Mouse (Mus musculus) heart, embryonic 14.5 days (tissue): Measurements from ENCODE around the gene A330070K13Rik. TPM values are rescaled to one million over a fixed set of nuclear protein-coding genes. Genes with fewer than 3 reads are reported as not detected.

ENCODE experiments used
- ATAC-seq: fragments of 200-750 bp; cut with Nextera tagmentation; 2 replicates; pipeline ENCODE4 v1.8.0; 2017; ENCODE audit warnings: low read depth, moderate TSS enrichment; ENCODE audit not compliant: insufficient number of reproducible peaks, insufficient read depth, low FRiP score
- H3K27ac ChIP-seq, 2 experiments: fragments of 200-500 bp in 1 of 2; fragments of 300-500 bp in 1 of 2; sonication (generic) in 1 of 2; replicated peaks in 1 of 2; 2 replicates each; pipeline ENCODE4 v1.5.1; 2012 to 2014; ENCODE audit warnings: low read depth in 2 of 2, low read length in 2 of 2, control low read depth in 1 of 2, mild to moderate bottlenecking in 1 of 2, mixed read lengths in 1 of 2; ENCODE audit not compliant: control insufficient read depth in 1 of 2, insufficient read depth in 1 of 2
- H3K27me3 ChIP-seq: fragments of 300-500 bp; sonication (generic); 2 replicates; pipeline ENCODE4 v1.6.1; 2014; ENCODE audit warnings: mild to moderate bottlenecking, low read length, control low read depth; ENCODE audit not compliant: control insufficient read depth, insufficient read depth
- H3K36me3 ChIP-seq: fragments of 300-500 bp; sonication (generic); 2 replicates; pipeline ENCODE4 v1.6.1; 2014; ENCODE audit warnings: mild to moderate bottlenecking, control low read depth, low read length, mixed read lengths; ENCODE audit not compliant: control insufficient read depth, insufficient read depth
- H3K4me1 ChIP-seq, 2 experiments: fragments of 200-500 bp in 1 of 2; fragments of 300-500 bp in 1 of 2; sonication (generic) in 1 of 2; 2 replicates each; pipeline ENCODE4 v1.6.1; 2012 to 2014; ENCODE audit warnings: low read length in 2 of 2, control low read depth in 1 of 2, mixed read lengths in 1 of 2; ENCODE audit not compliant: control insufficient read depth in 2 of 2, insufficient read depth in 2 of 2
- H3K4me2 ChIP-seq: fragments of 300-500 bp; sonication (generic); 2 replicates; pipeline ENCODE4 v1.6.1; 2014; ENCODE audit warnings: mild to moderate bottlenecking, low read length
- H3K4me3 ChIP-seq, 2 experiments: fragments of 200-500 bp in 1 of 2; fragments of 300-500 bp in 1 of 2; sonication (generic) in 1 of 2; 2 replicates each; pipeline ENCODE4 v1.5.1; 2012 to 2014; ENCODE audit warnings: low read length in 2 of 2, mild to moderate bottlenecking in 2 of 2, control low read depth in 1 of 2, low read depth in 1 of 2, moderate library complexity in 1 of 2; ENCODE audit not compliant: control insufficient read depth in 1 of 2, insufficient read depth in 1 of 2
- H3K9ac ChIP-seq: fragments of 300-500 bp; sonication (generic); 2 replicates; pipeline ENCODE4 v1.6.1; 2014; ENCODE audit warnings: mild to moderate bottlenecking, low read length
- H3K9me3 ChIP-seq: fragments of 300-500 bp; sonication (generic); 2 replicates; pipeline ENCODE4 v1.6.1; 2016; ENCODE audit warnings: low read length, control low read depth; ENCODE audit not compliant: control insufficient read depth
- WGBS: fragments of 180-500 bp; shearing (Covaris S2); extraction: QIAGEN DNeasy Blood & Tissue Kit; methylation state at CpG from one replicate; pipeline ENCODE4 v1.1.7; 2014; 5-methylcytosine and 5-hydroxymethylcytosine counted together
- polyA plus RNA-seq: library from polyadenylated mRNA; unstranded; fragments of >200 nt; fragmentation: Nextera tagmentation; extraction: Ambion mirVana; gene quantifications from 2 replicates; pipeline ENCODE4 v1.2.1, GENCODE M21; 2014

A330070K13Rik gene
- not detected in 2 replicates for polyA plus RNA-seq

DNA sequence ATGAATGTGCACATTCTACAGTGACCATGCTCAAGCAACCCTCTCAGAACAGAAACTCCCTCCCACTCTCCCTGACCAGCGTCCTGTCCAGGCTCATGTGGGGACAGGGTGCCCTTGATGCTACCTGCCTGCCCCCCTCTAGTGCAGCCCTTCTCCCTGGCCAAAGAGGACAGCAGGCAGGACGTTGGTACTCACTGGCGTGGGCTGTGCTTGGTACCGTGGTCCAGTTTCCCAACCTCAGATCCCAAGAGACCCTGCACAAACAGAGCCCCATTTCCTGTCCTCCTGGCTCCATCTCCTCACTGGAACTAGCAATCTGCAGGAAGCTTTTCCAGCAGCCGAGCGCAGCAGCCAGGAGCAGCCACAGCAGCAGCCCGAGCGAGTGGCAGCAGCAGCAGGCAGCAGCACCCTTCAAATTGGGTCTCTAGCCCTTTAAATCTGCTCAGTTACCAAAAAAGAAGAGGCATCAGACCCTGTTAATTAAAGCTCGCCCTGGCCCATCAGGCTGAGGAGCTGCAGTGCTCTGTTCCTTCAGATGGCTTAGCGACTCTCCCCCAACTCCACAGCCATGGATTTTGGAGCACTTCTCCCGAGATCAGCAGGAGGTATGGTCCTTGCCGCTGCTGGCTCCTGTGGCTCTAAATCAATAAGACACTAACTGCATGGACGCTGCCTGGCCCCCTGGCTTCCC, at the start of gene A330070K13Rik:
Gene A330070K13Rik, minus strand, starts transcription at position 410 of the 691 bp plus-strand sequence.
- Histone ChIP-seq H3K4me3 (no peak within 1 kb of the TSS), H3K27ac (no peak within 1 kb of the TSS), H3K4me2 (peak within 1 kb of the TSS; percentile 40)

DNA sequence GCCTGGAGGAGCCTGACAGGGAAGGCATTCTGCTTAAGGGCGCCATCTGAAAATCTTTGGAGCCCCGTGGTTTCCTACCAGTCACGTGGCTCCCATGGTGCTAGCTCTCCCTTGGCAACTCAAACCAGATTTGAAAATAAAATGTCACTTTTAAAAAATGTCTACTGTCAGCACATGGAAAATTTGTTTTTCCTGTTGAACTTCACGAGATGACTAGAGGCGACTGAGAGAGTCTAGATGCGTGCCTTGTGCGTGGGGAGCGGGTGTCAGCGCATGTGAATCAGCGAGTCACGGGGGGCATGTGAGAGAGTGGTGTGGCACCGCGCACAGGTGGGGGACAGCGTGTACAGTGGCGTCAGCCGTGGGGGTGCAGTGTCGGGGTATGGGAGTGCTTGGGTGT, 27.1 kb upstream of the A330070K13Rik start:
- H3K4me2 ChIP-seq = no peak overlapping the region
- no peak for ATAC-seq
- H3K9me3 ChIP-seq = peaks cover 6% of the 10 kb centered on the region
- no peak overlapping the region for H3K4me3 ChIP-seq
- H3K27me3 ChIP-seq = no peaks in the 10 kb centered on the region
- no peaks in the 10 kb centered on the region for H3K4me1 ChIP-seq
- no peaks in the 10 kb centered on the region for H3K36me3 ChIP-seq
- 90% methylated on average over 17 of the region's 17 CpGs for WGBS
- no peak overlapping the region for H3K9ac ChIP-seq
- no peak overlapping the region for H3K27ac ChIP-seq

More for the DNA sequence above, at the start of gene A330070K13Rik:
- no peaks in the 10 kb centered on the region for H3K9me3 ChIP-seq
- 0 out of 2 replicates have a peak, but pooled peaks cover 8% of the 10 kb centered on the region for H3K27me3 ChIP-seq
- no peaks in the 10 kb centered on the region for H3K36me3 ChIP-seq
- no peak for ATAC-seq
- WGBS = 10% methylated on average over 13 of the region's 13 CpGs
- H3K4me1 ChIP-seq = peaks cover 0 to 5% of the 10 kb centered on the region in 2 experiments; a peak in 1 of 4 replicates
- no peak within 1 kb of the TSS; the same call in 1 of the 2 replicates for H3K9ac ChIP-seq

DNA sequence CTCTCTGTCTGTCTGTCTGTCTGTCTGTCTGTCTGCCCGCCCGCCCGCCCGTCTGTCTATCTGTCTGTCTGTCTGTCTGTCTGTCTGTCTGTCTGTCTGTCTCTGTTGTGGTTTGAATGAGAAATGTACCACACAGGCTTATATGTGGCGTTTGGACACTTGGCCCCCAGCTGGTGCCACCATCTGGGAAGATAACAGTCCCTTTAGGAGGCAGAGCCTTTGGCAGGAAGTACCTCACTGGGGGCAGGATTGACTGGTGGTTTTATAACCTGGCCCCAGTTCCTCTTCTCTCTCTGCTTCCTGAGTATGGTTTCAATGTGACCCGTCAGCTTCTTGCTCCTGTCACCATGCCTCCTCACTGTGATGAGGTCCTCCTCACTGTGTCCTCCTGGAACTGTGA, 25.3 kb upstream of the A330070K13Rik start:
- ATAC-seq = no peak
- Histone ChIP-seq H3K27ac (no peak overlapping the region), H3K9me3 (peaks cover 6% of the 10 kb centered on the region), H3K36me3 (no peaks in the 10 kb centered on the region), H3K4me3 (no peak overlapping the region), H3K4me2 (no peak overlapping the region), H3K27me3 (no peaks in the 10 kb centered on the region), H3K4me1 (no peaks in the 10 kb centered on the region), H3K9ac (no peak overlapping the region)
- 89% methylated on average over 6 of the region's 6 CpGs for WGBS

DNA sequence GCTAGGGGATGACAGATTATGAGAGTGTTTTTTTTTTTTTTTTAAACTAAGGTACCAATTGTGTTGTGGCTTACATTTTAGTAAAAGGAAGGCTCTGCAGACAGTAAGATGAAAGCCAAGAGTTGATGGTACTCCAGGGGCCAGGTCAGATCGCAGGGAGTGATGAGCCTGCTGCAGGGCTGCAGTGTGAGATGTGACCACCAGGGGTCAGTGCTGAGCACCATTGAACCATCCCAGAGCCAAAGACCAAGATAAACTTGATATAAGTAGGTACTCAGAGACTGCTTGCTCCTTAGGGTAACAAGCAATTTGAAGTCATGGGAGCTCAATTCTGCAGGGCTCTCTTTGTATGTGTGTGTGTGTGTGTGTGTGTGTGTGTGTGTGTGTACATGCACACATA, 20.8 kb upstream of the A330070K13Rik start:
- Histone ChIP-seq H3K9me3 (peaks cover 19% of the 10 kb centered on the region; the same call in 1 of the 2 replicates), H3K27me3 (no peaks in the 10 kb centered on the region), H3K27ac (no peak overlapping the region), H3K4me3 (no peak overlapping the region), H3K4me2 (no peak overlapping the region), H3K36me3 (no peaks in the 10 kb centered on the region), H3K4me1 (no peaks in the 10 kb centered on the region), H3K9ac (no peak overlapping the region)
- ATAC-seq = no peak
- 52% methylated on average over 1 of the region's 1 CpGs for WGBS

DNA sequence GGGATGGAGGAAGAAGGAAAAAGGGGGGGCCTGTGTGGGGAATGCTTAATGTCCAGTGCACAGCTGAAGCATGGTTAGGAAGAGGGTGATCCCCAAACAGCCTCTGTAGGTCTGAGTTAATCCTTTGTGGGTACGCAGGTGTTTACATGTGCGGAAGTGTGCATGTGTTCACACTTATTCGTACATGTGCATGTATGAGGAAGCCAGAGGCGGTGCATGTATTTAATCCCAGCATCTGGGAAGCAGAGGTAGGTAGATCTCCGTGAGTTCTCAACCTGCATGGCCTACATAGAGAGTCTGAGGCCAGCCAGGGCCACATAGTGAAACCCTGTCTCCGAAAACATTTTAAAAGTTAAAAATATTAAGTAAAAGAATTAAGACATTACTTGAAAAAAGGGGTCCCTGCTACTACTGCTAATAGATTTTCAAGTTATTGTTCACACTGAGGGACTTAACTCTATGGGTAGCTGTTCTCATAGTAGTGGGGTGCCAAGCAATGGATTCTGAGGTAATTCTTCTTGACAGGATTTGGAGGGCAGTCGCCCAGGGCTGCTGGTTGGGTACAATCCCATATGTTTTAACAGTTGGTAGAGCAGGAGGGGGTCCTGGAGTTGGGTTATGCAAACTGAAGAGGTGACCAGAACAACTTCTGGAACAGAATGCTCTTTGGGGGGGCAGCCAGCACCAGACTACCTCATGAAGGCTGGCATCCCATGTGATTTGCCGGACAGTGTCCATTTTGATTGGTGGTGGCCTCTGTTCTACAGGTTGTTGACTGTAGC, 15.9 kb upstream of the A330070K13Rik start:
- Histone ChIP-seq H3K9me3 (peaks cover 22% of the 10 kb centered on the region), H3K4me1 (no peaks in the 10 kb centered on the region), H3K4me2 (no peak overlapping the region), H3K27me3 (no peaks in the 10 kb centered on the region), H3K36me3 (no peaks in the 10 kb centered on the region), H3K4me3 (no peak overlapping the region), H3K9ac (no peak overlapping the region), H3K27ac (no peak overlapping the region)
- ATAC-seq = no peak
- WGBS = 75% methylated on average over 8 of the region's 8 CpGs

DNA sequence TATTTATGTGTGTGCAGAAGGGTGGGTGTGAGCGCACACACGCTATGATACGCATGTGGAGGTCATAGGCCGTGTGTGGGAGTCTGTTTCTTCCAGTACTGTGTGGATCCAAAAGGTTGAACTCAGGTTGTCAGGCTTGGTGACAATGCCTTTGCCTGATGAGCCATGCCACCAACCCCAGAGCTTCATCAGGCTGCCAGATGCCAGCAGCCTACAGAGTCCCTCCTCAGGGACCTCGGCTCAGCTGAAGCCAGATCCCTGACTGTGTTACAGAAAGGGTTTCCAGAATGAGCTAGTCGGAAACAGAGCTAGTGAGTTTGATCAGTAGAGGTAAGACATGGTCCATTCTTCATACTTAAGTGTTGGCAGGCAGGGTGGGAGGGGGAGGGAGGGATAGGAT, 10.7 kb upstream of the A330070K13Rik start:
- no peaks in the 10 kb centered on the region for H3K27me3 ChIP-seq
- 64% methylated on average over 6 of the region's 6 CpGs for WGBS
- no peak overlapping the region for H3K4me2 ChIP-seq
- no peaks in the 10 kb centered on the region for H3K36me3 ChIP-seq
- no peaks in the 10 kb centered on the region for H3K4me1 ChIP-seq
- no peak for ATAC-seq
- no peak overlapping the region for H3K27ac ChIP-seq
- no peak overlapping the region for H3K4me3 ChIP-seq
- H3K9me3 ChIP-seq = peaks cover 4% of the 10 kb centered on the region; the same call in 1 of the 2 replicates
- H3K9ac ChIP-seq = no peak overlapping the region

DNA sequence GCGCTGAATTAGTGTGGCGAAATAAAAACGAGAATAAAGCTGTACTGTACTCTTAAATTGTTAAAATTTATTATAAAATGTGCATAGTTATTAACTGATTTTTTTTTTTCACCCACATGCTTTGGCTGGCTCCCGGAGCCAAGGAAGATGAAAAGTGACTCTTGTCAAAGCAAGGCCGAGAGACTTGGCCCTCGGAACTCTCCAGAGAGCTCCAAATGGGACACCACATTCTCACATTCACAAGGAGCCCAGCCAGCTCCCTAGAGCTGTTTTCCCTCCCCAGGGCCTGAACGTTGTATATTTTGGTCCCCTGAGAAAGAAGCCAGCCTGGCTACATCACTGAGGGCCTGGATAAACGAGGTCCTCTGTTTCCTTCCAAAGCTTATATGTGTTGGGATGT, 10.0 kb upstream of the A330070K13Rik start:
- peaks cover 4% of the 10 kb centered on the region; the same call in 1 of the 2 replicates for H3K9me3 ChIP-seq
- H3K4me1 ChIP-seq = no peaks in the 10 kb centered on the region
- no peaks in the 10 kb centered on the region for H3K36me3 ChIP-seq
- no peak overlapping the region for H3K4me2 ChIP-seq
- no peak overlapping the region for H3K9ac ChIP-seq
- WGBS = 62% methylated on average over 8 of the region's 8 CpGs
- no peaks in the 10 kb centered on the region for H3K27me3 ChIP-seq
- no peak for ATAC-seq
- H3K4me3 ChIP-seq = no peak overlapping the region
- H3K27ac ChIP-seq = no peak overlapping the region
